Mouse (Mus musculus): Measurements from ENCODE around the gene Gm5447.
A peak's percentile ranks its signal among the peaks of the same experiment; 100 is the strongest.

Gm5447 gene

GRCm38 (mm10) chr13:30986934-30987455 lies 13.0 kb downstream of the Gm5447 start:
- peak; percentile 49 for DNase-seq

- DNase-seq = no peak
Observed at GRCm38 (mm10) chr13:30987686-30988085, 13.7 kb downstream of the Gm5447 start.

GRCm38 (mm10) chr13:30989710-30990109 lies 15.7 kb downstream of the Gm5447 start:
- DNase-seq = no peak

- DNase-seq = peak; percentile 44
Observed at GRCm38 (mm10) chr13:30990233-30990632, 16.2 kb downstream of the Gm5447 start.

GRCm38 (mm10) chr13:30993819-30994218 lies 19.8 kb downstream of the Gm5447 start:
- DNase-seq = peak; percentile 83

- no peak for DNase-seq
Observed at GRCm38 (mm10) chr13:30994249-30994858, 20.4 kb downstream of the Gm5447 start.

- DNase-seq = no peak
Observed at GRCm38 (mm10) chr13:30997526-30998253, 23.7 kb downstream of the Gm5447 start.

- no peak for DNase-seq
Observed at GRCm38 (mm10) chr13:30999799-31000198, 25.8 kb downstream of the Gm5447 start.

GRCm38 (mm10) chr13:31004458-31004857 lies 30.5 kb downstream of the Gm5447 start:
- no peak for DNase-seq

- peak; percentile 40 for DNase-seq
Observed at GRCm38 (mm10) chr13:31004995-31005394, 31.0 kb downstream of the Gm5447 start.

- DNase-seq = no peak
Observed at GRCm38 (mm10) chr13:31017545-31017944, 43.5 kb downstream of the Gm5447 start.

- peak; percentile 50 for DNase-seq
Observed at GRCm38 (mm10) chr13:31021514-31021913, 47.5 kb downstream of the Gm5447 start.

GRCm38 (mm10) chr13:31021927-31022326 lies 47.9 kb downstream of the Gm5447 start:
- DNase-seq = peak; percentile 63

- no peak for DNase-seq
Observed at GRCm38 (mm10) chr13:31023664-31024063, 49.7 kb downstream of the Gm5447 start.
